18 mouse cellular contexts compared by ENCODE assay signal in the genomic region with DNA sequence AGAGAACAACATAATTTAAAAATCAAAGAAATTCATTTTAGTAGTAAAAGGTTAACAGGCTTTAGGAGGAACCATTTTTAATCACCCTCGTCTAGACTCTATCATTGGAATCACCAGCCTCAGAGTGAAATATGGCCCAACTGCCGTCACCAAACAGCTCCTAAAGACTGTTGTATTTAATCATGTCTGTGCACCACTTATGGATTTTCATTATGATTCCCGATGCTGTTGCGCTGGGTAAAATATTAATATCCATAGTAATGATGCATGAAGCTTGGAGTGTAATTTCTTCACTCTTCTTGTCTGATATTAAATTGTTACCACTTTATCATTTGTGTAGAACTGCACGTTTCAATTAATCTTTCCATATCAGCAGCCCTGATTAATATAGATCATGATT.
DNase-seq lines count a peak whose midpoint lies in the region; ATAC-seq and TF ChIP-seq lines count a peak whose summit lies in the region.
"Had no signal": no experiment of that assay in that cellular context is flagged by ENCODE, and none has a peak within 500 bp of the region (broad histone marks: within the 10 kb centered on the region; RNA-seq: fewer than 3 reads in every experiment).

No protein-coding gene starts in this region.

- H3K27ac ChIP-seq in midbrain, embryonic 11.5 days (ENCODE audit: low read depth, low read length): no peak overlapping the region
- no peak overlapping the region for H3K27ac ChIP-seq in midbrain, embryonic 10.5 days (replicated peaks)
- no peak overlapping the region for H3K27ac ChIP-seq in hindbrain, embryonic 16.5 days (ENCODE audit: low read depth, low read length)
- no peak overlapping the region for H3K27ac ChIP-seq in neural tube, embryonic 14.5 days (ENCODE audit: low read depth, low read length)
- no peak overlapping the region for H3K27ac ChIP-seq in cerebellum, adult 2 months (ENCODE audit: insufficient read depth, low read length)
- no peak overlapping the region for H3K27ac ChIP-seq in kidney, embryonic 15.5 days
- H3K27ac ChIP-seq: embryonic facial prominence, embryonic 15.5 days; forebrain, embryonic 10.5 days; forebrain, embryonic 15.5 days; heart, embryonic 13.5 days had no signal

- peak; percentile 26 for DNase-seq in midbrain, embryonic 11.5 days (ENCODE audit: low spot score, missing footprints)
- no peak for DNase-seq in midbrain, embryonic 10.5 days (ENCODE audit: low spot score)
- DNase-seq in brain, embryonic 14.5 days (ENCODE audit: low read depth): peak; percentile 9
- DNase-seq in cerebellum, adult 2 months: no peak
- DNase-seq: cerebellum, adult 18-20 months; heart, adult 11 months; heart, postnatal 36 days had no signal

- WGBS in midbrain, embryonic 11.5 days: 89% methylated on average over 5 of the region's 5 CpGs
- 90% methylated on average over 5 of the region's 5 CpGs for WGBS in midbrain, embryonic 10.5 days
- 45% methylated on average over 5 of the region's 5 CpGs for WGBS in hindbrain, embryonic 16.5 days
- 37% methylated on average over 5 of the region's 5 CpGs for WGBS in neural tube, embryonic 14.5 days
- WGBS in cerebellum, adult 2 months: 74% methylated on average over 5 of the region's 5 CpGs
- WGBS in kidney, embryonic 15.5 days: 73% methylated on average over 5 of the region's 5 CpGs

- no peak for TF ChIP-seq CTCF in brain, embryonic 14.5 days (IDR thresholded peaks at IDR 0.05; ENCODE audit: borderline replicate concordance, extremely low read depth, insufficient read depth, insufficient read length)
- TF ChIP-seq CTCF in cerebellum, adult 2 months (IDR thresholded peaks at IDR 0.05; ENCODE audit: borderline replicate concordance, insufficient read depth, low read depth, low read length): no peak

- no peaks in the 10 kb centered on the region for H3K4me1 ChIP-seq in midbrain, embryonic 11.5 days (ENCODE audit: control insufficient read depth, insufficient read depth, low read length)
- peaks cover 4% of the 10 kb centered on the region; the same call in 1 of the 2 replicates for H3K4me1 ChIP-seq in midbrain, embryonic 10.5 days
- H3K4me1 ChIP-seq in hindbrain, embryonic 16.5 days (ENCODE audit: control insufficient read depth, insufficient read depth, low read depth, low read length): peaks cover 3% of the 10 kb centered on the region; the same call in 1 of the 2 replicates
- peaks cover 10% of the 10 kb centered on the region; the same call in 1 of the 2 replicates for H3K4me1 ChIP-seq in neural tube, embryonic 14.5 days (ENCODE audit: control insufficient read depth, insufficient read depth, low read length)
- H3K4me1 ChIP-seq in cerebellum, adult 2 months (ENCODE audit: control insufficient read depth, insufficient read depth, low read length): no peaks in the 10 kb centered on the region
- H3K4me1 ChIP-seq in kidney, embryonic 15.5 days: no peaks in the 10 kb centered on the region
- H3K4me1 ChIP-seq: embryonic facial prominence, embryonic 15.5 days; forebrain, embryonic 10.5 days; heart, embryonic 13.5 days had no signal

- H3K4me3 ChIP-seq in midbrain, embryonic 11.5 days (ENCODE audit: low read depth, low read length): no peak overlapping the region
- no peak overlapping the region for H3K4me3 ChIP-seq in midbrain, embryonic 10.5 days
- H3K4me3 ChIP-seq in hindbrain, embryonic 16.5 days (ENCODE audit: low read length): no peak overlapping the region
- no peak overlapping the region for H3K4me3 ChIP-seq in neural tube, embryonic 14.5 days (ENCODE audit: low read depth, low read length)
- H3K4me3 ChIP-seq in cerebellum, adult 2 months (replicated peaks; ENCODE audit: insufficient read depth, low read depth, low read length): no peak overlapping the region
- H3K4me3 ChIP-seq in kidney, embryonic 15.5 days (replicated peaks): no peak overlapping the region
- H3K4me3 ChIP-seq: embryonic facial prominence, embryonic 15.5 days; erythroblast, embryonic 14.5 days; forebrain, embryonic 10.5 days; forebrain, embryonic 15.5 days; heart, embryonic 13.5 days had no signal

- ATAC-seq in midbrain, embryonic 11.5 days (ENCODE audit: low FRiP score): no peak
- ATAC-seq in hindbrain, embryonic 16.5 days: peak; percentile 30; the same call in 1 of the 2 replicates
- peak; percentile 56 for ATAC-seq in neural tube, embryonic 14.5 days (ENCODE audit: low read depth)
- ATAC-seq in kidney, embryonic 15.5 days (replicated peaks; ENCODE audit: low FRiP score): no peak
- ATAC-seq: activated CD4-positive, CD25-positive, alpha-beta regulatory T cell, adult 4 months; Patski had no signal

- no peaks in the 10 kb centered on the region for H3K27me3 ChIP-seq in midbrain, embryonic 11.5 days (ENCODE audit: control insufficient read depth, insufficient read depth, low read length)
- H3K27me3 ChIP-seq in midbrain, embryonic 10.5 days (ENCODE audit: low read depth, poor library complexity, severe bottlenecking): no peaks in the 10 kb centered on the region
- H3K27me3 ChIP-seq in hindbrain, embryonic 16.5 days (replicated peaks; ENCODE audit: control insufficient read depth, insufficient read depth, low read length): no peaks in the 10 kb centered on the region
- H3K27me3 ChIP-seq in neural tube, embryonic 14.5 days (ENCODE audit: control insufficient read depth, insufficient read depth, low read length): no peaks in the 10 kb centered on the region
- no peaks in the 10 kb centered on the region for H3K27me3 ChIP-seq in cerebellum, adult 2 months (ENCODE audit: control insufficient read depth, insufficient read depth, low read length)
- no peaks in the 10 kb centered on the region for H3K27me3 ChIP-seq in kidney, embryonic 15.5 days
- H3K27me3 ChIP-seq: CH12.LX; embryonic facial prominence, embryonic 15.5 days; forebrain, embryonic 15.5 days; heart, embryonic 13.5 days had no signal

- H3K9ac ChIP-seq in midbrain, embryonic 11.5 days (ENCODE audit: low read length): no peak overlapping the region
- H3K9ac ChIP-seq in hindbrain, embryonic 16.5 days (ENCODE audit: low read depth, low read length): no peak overlapping the region
- H3K9ac ChIP-seq in neural tube, embryonic 14.5 days (replicated peaks; ENCODE audit: low read depth, low read length): no peak overlapping the region
- no peak overlapping the region for H3K9ac ChIP-seq in kidney, embryonic 15.5 days
- H3K9ac ChIP-seq: embryonic facial prominence, embryonic 15.5 days; forebrain, embryonic 15.5 days; heart, embryonic 13.5 days had no signal

- TF ChIP-seq POLR2A in brain, embryonic 14.5 days (IDR thresholded peaks at IDR 0.05; ENCODE audit: borderline replicate concordance, extremely low read depth, insufficient read depth, insufficient read length, poor library complexity, severe bottlenecking): no peak
- no peak for TF ChIP-seq POLR2A in cerebellum, adult 2 months (IDR thresholded peaks at IDR 0.05; ENCODE audit: borderline replicate concordance, insufficient read depth, low read length)

- H3K36me3 ChIP-seq in midbrain, embryonic 11.5 days (ENCODE audit: control insufficient read depth, insufficient read depth, low read length): no peaks in the 10 kb centered on the region
- no peaks in the 10 kb centered on the region for H3K36me3 ChIP-seq in midbrain, embryonic 10.5 days
- H3K36me3 ChIP-seq in hindbrain, embryonic 16.5 days (ENCODE audit: control insufficient read depth, insufficient read depth, low read length): no peaks in the 10 kb centered on the region
- no peaks in the 10 kb centered on the region for H3K36me3 ChIP-seq in neural tube, embryonic 14.5 days (ENCODE audit: control insufficient read depth, insufficient read depth, low read length)
- H3K36me3 ChIP-seq in kidney, embryonic 15.5 days: no peaks in the 10 kb centered on the region
- H3K36me3 ChIP-seq: embryonic facial prominence, embryonic 15.5 days; forebrain, embryonic 10.5 days; forebrain, embryonic 15.5 days; heart, embryonic 13.5 days had no signal

- no peak overlapping the region for H3K4me2 ChIP-seq in midbrain, embryonic 11.5 days
- H3K4me2 ChIP-seq in hindbrain, embryonic 16.5 days (ENCODE audit: low read length): no peak overlapping the region
- H3K4me2 ChIP-seq in neural tube, embryonic 14.5 days (ENCODE audit: low read depth, low read length): peak overlapping the region; percentile 8; the same call in 1 of the 2 replicates
- H3K4me2 ChIP-seq in kidney, embryonic 15.5 days: no peak overlapping the region
- H3K4me2 ChIP-seq: embryonic facial prominence, embryonic 15.5 days; forebrain, embryonic 15.5 days; heart, embryonic 13.5 days had no signal

- H3K9me3 ChIP-seq in midbrain, embryonic 11.5 days (ENCODE audit: control insufficient read depth, low read length): no peaks in the 10 kb centered on the region
- H3K9me3 ChIP-seq in midbrain, embryonic 10.5 days (replicated peaks): no peaks in the 10 kb centered on the region
- H3K9me3 ChIP-seq in hindbrain, embryonic 16.5 days (ENCODE audit: control insufficient read depth, low read length): no peaks in the 10 kb centered on the region
- H3K9me3 ChIP-seq in neural tube, embryonic 14.5 days (ENCODE audit: control insufficient read depth, low read length): no peaks in the 10 kb centered on the region
- H3K9me3 ChIP-seq in kidney, embryonic 15.5 days (replicated peaks): no peaks in the 10 kb centered on the region
- H3K9me3 ChIP-seq: embryonic facial prominence, embryonic 15.5 days; forebrain, embryonic 10.5 days; forebrain, embryonic 15.5 days had no signal

Comparison
In these comparisons a context has a peak if more than half of its experiments do, and no peak if none do; other contexts are left out.
1. DNase-seq: peak in midbrain, embryonic 11.5 days (single experiment) and brain, embryonic 14.5 days (single experiment); none in midbrain, embryonic 10.5 days (single experiment) and cerebellum, adult 2 months (0 of 2).
2. ATAC-seq: peak in hindbrain, embryonic 16.5 days (single experiment) and neural tube, embryonic 14.5 days (single experiment); none in midbrain, embryonic 11.5 days (single experiment) and kidney, embryonic 15.5 days (single experiment).